Mouse (Mus musculus) bone marrow macrophage, adult 2 months (primary cell): ENCODE data around the gene Usp32. TPM values are rescaled to one million over a fixed set of nuclear protein-coding genes. Genes with fewer than 3 reads are reported as not detected.

Experiments used
- H3K27ac ChIP-seq: 2 replicates; pipeline ENCODE4 v1.5.1; 2012; ENCODE audit warnings: low read depth, low read length; ENCODE audit not compliant: insufficient read depth
- H3K4me1 ChIP-seq: 2 replicates; pipeline ENCODE4 v1.6.1; 2012; ENCODE audit warnings: low read length; ENCODE audit not compliant: control insufficient read depth, insufficient read depth
- H3K4me3 ChIP-seq: 2 replicates; pipeline ENCODE4 v1.5.1; 2012; ENCODE audit warnings: mild to moderate bottlenecking, low read length, moderate library complexity; ENCODE audit not compliant: insufficient read depth
- CTCF ChIP-seq: IDR thresholded peaks from 2 replicates; pipeline ENCODE4 v1.5.1; 2012; ENCODE audit warnings: low read depth, mild to moderate bottlenecking, low read length, moderate library complexity
- POLR2A ChIP-seq: IDR thresholded peaks from 2 replicates; pipeline ENCODE4 v1.6.1; 2012; ENCODE audit warnings: mild to moderate bottlenecking, low read depth, low read length, borderline replicate concordance
- polyA plus RNA-seq: library from polyadenylated mRNA; stranded (reverse); fragments of >200 nt; gene quantifications from 2 replicates; pipeline ENCODE4 v1.2.4, GENCODE M21; 2012; ENCODE audit not compliant: missing spikeins, insufficient read depth, insufficient read length

Usp32 gene
- polyA plus RNA-seq, 1 experiment, result 35.1 TPM

- no peaks in the 10 kb centered on the region for H3K4me1 ChIP-seq
- no peak within 1 kb of the TSS for H3K27ac ChIP-seq
- TF ChIP-seq POLR2A (no peak), CTCF (no peak)
- no peak within 1 kb of the TSS for H3K4me3 ChIP-seq
These were observed 182.2 kb downstream of the Usp32 start, which contains the start of gene Car4 for GRCm38 (mm10) chr11:84957591-84958270. Gene Car4 (plus strand): TSS chr11:84957786.

- no peak overlapping the region for H3K27ac ChIP-seq
- no peak overlapping the region for H3K4me3 ChIP-seq
- TF ChIP-seq CTCF (no peak), POLR2A (no peak)
- no peaks in the 10 kb centered on the region for H3K4me1 ChIP-seq
These were observed 182.8 kb downstream of the Usp32 start for GRCm38 (mm10) chr11:84957171-84957570.

GRCm38 (mm10) chr11:84956400-84956799 lies 183.6 kb downstream of the Usp32 start:
- no peak overlapping the region for H3K27ac ChIP-seq

GRCm38 (mm10) chr11:84952611-84953010 lies 187.3 kb downstream of the Usp32 start:
- no peak overlapping the region for H3K27ac ChIP-seq
- no peak for TF ChIP-seq CTCF
- no peak for TF ChIP-seq POLR2A
- H3K4me3 ChIP-seq, result no peak overlapping the region
- H3K4me1 ChIP-seq, result no peaks in the 10 kb centered on the region

More at GRCm38 (mm10) chr11:84956400-84956799, 183.6 kb downstream of the Usp32 start:
- no peak for TF ChIP-seq CTCF
- TF ChIP-seq POLR2A, result no peak
- no peak overlapping the region for H3K4me3 ChIP-seq
- H3K4me1 ChIP-seq, result no peaks in the 10 kb centered on the region

- Histone ChIP-seq H3K4me1 (no peaks in the 10 kb centered on the region), H3K4me3 (no peak overlapping the region), H3K27ac (no peak overlapping the region)
- TF ChIP-seq POLR2A, result no peak
- TF ChIP-seq CTCF, result no peak
These were observed 191.4 kb downstream of the Usp32 start for GRCm38 (mm10) chr11:84948526-84948925.

GRCm38 (mm10) chr11:84948114-84948513 lies 191.8 kb downstream of the Usp32 start:
- H3K4me1 ChIP-seq, result no peaks in the 10 kb centered on the region
- H3K27ac ChIP-seq, result no peak overlapping the region
- TF ChIP-seq POLR2A, result no peak
- no peak for TF ChIP-seq CTCF
- H3K4me3 ChIP-seq, result no peak overlapping the region

GRCm38 (mm10) chr11:84947206-84947605 lies 192.8 kb downstream of the Usp32 start:
- Histone ChIP-seq H3K4me1 (no peaks in the 10 kb centered on the region), H3K4me3 (no peak overlapping the region), H3K27ac (no peak overlapping the region)
- TF ChIP-seq POLR2A (no peak), CTCF (no peak)

GRCm38 (mm10) chr11:84945841-84946240 lies 194.1 kb downstream of the Usp32 start:
- Histone ChIP-seq H3K27ac (no peak overlapping the region), H3K4me3 (no peak overlapping the region), H3K4me1 (no peaks in the 10 kb centered on the region)
- TF ChIP-seq CTCF (no peak), POLR2A (no peak)

- no peak overlapping the region for H3K4me3 ChIP-seq
- H3K27ac ChIP-seq, result no peak overlapping the region
- no peaks in the 10 kb centered on the region for H3K4me1 ChIP-seq
- TF ChIP-seq POLR2A (no peak), CTCF (no peak)
These were observed 195.1 kb downstream of the Usp32 start for GRCm38 (mm10) chr11:84944639-84945435.

GRCm38 (mm10) chr11:84943948-84944347 lies 196.0 kb downstream of the Usp32 start:
- Histone ChIP-seq H3K27ac (no peak overlapping the region), H3K4me3 (no peak overlapping the region), H3K4me1 (no peaks in the 10 kb centered on the region)
- no peak for TF ChIP-seq CTCF
- no peak for TF ChIP-seq POLR2A
